Mouse (Mus musculus) cerebellum, postnatal 36 days (tissue): Measurements from ENCODE around the gene Cdkn2d.
"Not testable (repeated sequence)": the region's sequence is repeated elsewhere in the genome, so short reads cannot be mapped to it uniquely, and the experiment has no call there.

Source experiments
- DNase-seq, 2 experiments: peaks; one replicate each; pipeline ENCODE4 v3.0.0; 2021 to 2022; ENCODE audit warnings: mixed read lengths in 2 of 2

Cdkn2d gene

GRCm38 (mm10) chr9:21291022-21291787 lies at the start of gene Cdkn2d:
Gene Cdkn2d, minus strand, starts transcription at chr9:21291407.
- peak; percentile 99 to 100 for DNase-seq

DNA sequence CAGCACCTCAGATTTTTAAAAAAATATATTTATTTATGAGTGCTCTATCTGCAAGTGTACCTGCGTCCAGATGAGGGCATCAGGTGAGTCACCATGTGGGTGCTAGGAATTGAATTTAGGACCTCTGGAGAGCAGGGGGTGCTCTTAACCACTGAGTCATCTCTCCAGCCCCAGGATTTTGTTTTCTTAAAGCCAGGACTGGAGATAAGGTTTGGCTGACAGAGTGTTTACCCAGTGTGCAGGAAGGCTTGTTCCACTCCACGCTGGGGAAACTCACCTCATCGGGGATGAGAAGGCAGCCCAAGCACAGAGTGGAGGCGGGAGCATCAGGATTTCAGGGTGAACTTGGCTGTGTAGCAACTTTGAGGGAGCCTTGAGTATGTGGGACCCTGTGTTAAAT lies 49.2 kb upstream of the Cdkn2d start:
- DNase-seq, result no peak

GRCm38 (mm10) chr9:21337652-21338051 lies 46.4 kb upstream of the Cdkn2d start:
- no peak for DNase-seq

DNA sequence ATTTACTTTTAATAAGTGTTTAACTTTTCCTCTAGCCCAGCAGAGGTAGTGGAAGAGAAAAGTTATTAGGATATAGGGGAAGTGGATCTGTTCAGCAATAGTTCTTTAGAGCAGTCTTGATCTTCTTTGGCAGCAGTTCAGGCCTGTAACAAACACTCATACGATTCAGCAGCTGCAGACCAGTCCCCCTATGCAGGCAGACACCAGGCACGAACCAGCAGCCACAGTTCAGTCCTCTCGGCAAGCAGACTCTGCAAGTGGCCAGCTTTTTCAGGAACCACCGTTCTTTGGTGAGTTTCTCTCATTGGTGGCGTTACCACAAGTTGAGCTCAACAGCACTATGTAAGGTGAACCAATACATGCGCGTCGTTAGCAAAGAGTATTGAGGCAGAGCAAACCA lies 45.3 kb upstream of the Cdkn2d start:
- DNase-seq, result no peak

DNA sequence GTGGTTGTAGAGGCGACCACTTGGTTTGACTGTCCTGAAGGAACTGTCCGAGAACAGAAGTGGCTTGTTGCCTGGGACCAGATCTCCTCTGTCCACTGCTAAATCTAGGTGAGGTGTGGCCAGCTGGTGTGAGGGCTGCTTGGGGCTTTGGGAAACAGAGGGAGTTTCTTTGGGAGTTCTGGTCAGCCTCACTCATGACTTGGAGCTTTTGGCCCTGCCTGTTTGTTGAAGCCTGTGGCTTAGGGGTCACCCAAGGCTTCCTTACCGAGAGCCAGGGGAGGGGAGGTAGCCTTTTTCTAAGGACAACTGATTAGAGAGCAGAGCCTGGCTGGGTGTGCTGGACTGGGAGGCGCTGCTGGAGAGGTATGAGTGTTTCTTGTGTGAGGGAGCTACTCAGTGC lies 44.2 kb upstream of the Cdkn2d start:
- no peak for DNase-seq

- no peak for DNase-seq
Measured at GRCm38 (mm10) chr9:21334747-21335146, 43.5 kb upstream of the Cdkn2d start.

DNA sequence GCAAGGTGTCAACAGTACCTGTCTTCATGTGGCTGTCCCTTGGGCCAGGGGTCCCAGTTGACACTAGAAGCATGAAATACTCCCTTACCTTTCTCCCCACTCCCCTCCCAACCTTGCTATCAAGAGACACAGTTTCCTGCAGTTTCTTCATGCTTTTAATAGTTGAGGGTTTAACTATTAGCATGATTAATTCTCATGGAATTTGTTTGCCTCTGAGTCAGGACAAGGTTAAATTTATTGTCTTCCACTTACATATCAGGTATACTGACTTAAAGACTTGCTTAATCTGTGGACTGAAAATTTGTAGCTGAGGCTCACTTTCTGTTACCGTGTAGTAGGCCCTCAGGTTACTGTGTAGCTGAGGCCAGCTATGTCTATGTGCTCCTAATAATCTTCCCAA lies 42.3 kb upstream of the Cdkn2d start:
- no peak for DNase-seq

DNA sequence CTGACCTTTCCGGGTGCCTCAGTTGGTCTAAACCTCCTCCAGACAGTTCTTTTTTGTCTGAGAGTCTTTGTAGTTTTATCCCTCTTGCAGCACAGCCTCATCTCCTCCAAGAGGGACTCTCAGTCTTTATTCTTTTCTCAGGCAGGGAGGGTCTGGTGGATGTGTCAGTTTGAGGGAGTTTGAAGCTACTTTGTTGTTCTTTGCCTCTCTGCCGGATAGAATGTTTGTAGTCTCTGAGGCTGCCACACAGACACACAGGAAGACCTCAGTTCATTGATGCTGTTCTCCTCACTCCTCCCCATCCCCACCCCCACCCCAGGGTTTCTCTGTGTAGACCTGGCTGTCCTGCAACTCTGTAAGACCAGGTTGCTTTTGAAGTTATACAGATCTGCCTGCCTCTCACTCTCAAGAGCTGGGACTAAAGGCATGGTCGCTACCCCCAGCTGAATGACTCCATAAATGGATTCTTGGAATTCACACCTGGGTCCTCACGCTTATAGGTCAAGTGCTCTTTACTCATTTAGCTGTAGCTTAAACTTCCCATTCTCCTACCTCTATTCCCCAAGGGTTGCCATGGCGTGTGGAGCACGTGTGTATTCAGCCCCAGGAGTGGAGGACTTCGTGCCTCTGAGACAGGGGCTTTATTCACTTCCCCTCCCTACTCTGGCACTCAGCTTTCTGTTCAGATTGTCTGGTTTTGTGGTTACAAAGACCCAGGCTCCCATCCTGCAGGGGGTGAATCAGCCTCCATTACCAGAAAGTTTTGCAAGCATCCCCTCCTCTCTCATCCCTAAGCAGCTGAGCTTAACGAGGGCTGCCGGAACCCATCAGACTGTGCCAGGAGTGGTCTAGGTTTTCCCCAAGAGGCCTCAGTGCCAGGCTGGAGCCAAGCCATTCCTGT lies 41.2 kb upstream of the Cdkn2d start:
- no peak for DNase-seq

GRCm38 (mm10) chr9:21331365-21332140 lies 40.3 kb upstream of the Cdkn2d start:
- no peak for DNase-seq

DNA sequence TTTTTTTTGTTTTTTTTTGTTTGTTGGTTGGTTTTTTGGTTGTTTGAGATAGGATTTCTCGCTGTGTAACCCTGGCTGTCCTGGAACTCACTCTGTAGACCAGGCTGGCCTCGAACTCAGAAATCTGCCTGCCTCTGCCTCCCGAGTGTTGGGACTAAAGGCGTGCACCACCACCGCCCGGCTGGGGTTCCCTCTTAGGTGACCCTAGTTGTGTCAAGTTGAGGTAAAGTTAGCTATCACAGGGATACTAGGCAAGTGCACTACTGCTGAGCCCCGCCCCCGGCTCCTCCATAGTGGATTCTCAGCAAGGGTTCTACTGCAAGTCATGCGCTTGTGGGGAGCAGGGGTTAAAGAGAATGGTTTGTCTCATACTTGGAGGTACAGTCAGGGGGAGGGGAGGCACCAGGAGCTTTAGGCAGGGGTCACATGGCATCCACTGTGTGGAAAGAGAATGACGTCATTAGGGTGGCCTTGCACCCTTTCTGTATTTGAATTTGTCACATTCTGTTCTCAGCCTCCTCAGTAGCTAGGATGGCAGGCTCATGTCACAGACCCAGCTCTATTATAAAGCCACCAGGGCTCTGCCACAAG lies 38.6 kb upstream of the Cdkn2d start:
- DNase-seq, result no peak

- DNase-seq, result no peak
Measured at GRCm38 (mm10) chr9:21329041-21329440, 37.8 kb upstream of the Cdkn2d start.

- DNase-seq, result no peak
Measured at GRCm38 (mm10) chr9:21328041-21328440, 36.8 kb upstream of the Cdkn2d start.

- DNase-seq, result no peak
Measured at GRCm38 (mm10) chr9:21327569-21327968, 36.4 kb upstream of the Cdkn2d start.

DNA sequence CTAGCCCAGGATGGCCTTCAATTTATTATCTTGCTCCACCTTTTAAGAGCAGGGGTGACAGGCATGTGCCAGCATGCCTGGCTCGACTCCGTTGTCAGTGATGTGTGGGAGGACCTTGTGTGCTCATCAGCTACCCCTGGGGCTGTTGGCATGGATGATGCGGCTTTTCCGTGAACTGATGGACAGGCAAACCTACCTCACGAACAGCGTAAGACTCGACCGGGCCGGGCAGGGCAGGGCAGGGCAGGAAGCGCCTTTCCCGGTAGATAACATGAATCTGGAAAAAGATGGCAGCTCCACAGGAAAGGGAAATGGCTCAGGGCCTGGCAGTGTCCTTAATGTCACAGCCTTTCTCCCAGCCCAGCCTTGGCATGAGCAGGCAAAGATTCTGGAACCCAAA lies 33.1 kb upstream of the Cdkn2d start:
- peak; percentile 23 to 25 for DNase-seq

DNA sequence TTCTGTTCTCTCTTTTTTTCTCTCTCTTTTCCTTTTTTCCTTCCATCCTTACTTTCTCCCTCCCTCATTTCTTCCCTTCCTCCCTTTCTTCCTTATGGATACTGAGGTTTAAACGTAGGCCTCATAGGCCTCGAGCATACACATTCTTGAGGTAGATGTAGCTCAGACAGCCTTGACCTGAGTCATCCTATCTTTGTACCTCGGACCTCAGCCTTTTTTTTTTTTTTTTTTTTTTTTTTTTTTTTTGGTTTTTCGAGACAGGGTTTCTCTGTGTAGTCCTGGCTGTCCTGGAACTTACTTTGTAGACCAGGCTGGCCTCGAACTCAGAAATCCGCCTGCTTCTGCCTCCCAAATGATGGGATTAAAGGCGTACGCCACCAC lies 31.7 kb upstream of the Cdkn2d start:
- DNase-seq, result not testable (repeated sequence)

- DNase-seq, result no peak
Measured at GRCm38 (mm10) chr9:21322211-21322916, 31.2 kb upstream of the Cdkn2d start.

DNA sequence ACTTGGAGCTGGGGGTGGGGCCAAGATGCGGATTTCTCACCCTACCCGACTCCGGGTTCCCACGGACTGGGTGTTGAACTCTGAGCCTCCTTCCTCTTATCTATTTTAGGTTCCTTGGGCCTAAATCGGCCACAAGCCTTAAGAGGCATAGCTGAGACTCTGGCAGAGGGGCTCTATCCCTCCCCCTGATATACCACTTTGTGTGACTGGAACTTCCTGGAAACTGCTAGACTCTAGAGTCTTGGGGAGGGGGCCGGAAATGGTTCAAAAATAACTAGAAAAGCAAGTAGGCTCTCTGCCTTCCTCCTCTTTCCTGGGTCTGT lies 30.3 kb upstream of the Cdkn2d start:
- DNase-seq, result no peak

DNA sequence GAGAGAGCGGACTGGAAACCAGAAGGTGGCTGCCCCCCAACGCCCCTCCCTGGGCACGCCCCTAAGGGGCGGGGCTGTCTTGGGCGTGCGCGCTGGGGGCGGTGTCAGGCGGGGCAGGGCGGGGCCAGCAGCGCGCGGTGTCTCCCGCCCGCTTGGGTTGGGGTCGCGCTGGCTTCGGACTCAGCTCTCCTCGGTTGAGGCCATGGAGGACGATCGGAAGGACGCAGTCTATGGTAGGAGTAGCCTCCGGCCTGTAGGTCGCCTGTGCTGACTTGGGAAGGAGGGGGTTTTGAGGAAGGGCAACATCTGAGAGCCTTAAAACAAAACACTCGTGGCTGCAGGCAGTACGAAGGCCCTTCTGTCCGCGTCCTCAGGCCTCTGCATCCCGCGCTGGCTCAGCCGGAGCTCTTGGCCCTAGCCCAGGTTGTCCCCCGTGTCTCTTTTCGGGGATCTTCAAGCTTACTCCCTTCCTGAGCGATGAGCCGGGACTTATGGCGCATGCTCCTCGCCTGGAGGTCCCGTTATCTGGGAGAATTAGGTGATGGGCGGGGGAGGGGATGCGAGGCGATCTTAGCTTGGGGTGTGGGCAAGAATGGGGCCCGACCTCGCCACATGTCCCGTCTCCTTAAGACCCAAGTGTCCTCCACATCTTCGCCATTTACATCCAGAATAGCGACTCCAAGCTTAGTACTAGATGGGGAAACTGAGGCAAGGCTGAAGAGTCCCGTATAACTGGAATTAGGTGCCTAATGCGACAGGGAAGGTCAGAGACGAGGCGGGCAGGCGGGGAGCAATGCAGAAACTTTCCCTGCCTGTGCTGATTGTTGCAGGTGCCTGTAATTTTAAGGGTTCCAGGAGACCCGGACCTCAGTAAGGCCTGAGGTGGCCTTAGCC lies 29.7 kb upstream of the Cdkn2d start, which contains the start of gene Slc44a2:
Gene Slc44a2, plus strand, starts transcription at position 80 of the 894 bp plus-strand sequence.
- DNase-seq, result peak; percentile 73 to 84

DNA sequence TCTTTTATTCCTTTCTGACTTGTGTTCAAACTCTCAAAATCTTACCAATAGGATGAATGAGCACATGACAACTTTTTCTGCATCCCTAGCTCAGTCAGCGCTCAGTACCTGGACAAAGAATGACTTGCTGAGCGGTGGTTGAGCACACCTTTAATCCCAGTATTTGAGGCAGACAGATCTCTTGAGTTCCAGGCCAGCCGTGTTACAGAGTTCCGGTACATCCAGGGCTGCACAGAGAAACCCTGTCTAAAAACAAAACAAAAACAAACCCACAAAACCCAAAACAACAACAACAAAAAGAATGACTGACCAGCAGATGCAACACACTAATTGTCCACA lies 29.0 kb upstream of the Cdkn2d start:
- no peak for DNase-seq

DNA sequence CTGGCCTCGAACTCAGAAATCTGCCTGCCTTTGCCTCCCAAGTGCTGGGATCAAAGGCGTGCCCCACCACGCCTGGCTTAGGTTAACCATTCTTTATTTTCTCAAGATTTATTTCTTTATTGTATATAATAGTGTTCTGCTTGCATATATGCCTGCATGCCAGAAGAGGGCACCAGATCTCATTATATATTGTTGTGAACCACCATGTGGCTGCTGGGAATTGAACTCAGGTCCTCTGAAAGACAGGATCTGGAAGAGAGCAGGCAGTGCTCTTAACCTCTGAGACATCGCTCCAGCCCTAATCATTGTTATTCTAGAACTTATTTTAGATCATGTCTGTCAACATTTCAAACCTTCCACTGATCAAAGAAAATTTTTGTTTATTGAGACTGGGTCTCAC lies 28.3 kb upstream of the Cdkn2d start:
- no peak for DNase-seq

DNA sequence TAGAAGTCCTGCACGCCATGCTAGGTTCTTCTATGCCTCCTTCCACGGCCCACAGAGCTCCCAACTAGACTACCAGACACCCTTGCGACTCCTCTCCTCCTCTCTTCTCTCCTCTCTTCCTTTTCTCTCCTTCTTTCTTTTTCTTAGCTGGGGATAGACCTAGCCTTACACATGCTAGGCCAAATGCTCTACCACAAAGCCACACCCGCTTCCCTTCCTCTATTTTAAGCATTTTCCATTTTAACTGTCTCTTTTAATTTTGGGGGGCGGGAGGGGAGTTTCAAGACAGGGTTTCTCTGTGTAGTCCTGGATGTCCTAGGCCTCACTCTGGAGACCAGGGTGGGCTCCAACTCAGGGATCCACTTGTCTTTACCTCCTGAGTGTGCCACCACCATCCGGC lies 27.6 kb upstream of the Cdkn2d start:
- DNase-seq, result no peak
